Mouse (Mus musculus) myocyte (in vitro differentiated cells): ENCODE results near the gene Rpl36.

Experiments
- CEBPB ChIP-seq: IDR thresholded peaks from 2 replicates; pipeline ENCODE4 v1.6.1; 2011; ENCODE audit warnings: mild to moderate bottlenecking, moderate library complexity; ENCODE audit not compliant: poor library complexity, insufficient read depth, severe bottlenecking
- E2F4 ChIP-seq: IDR thresholded peaks from one replicate; pipeline ENCODE4 v1.6.1; 2011; ENCODE audit warnings: mild to moderate bottlenecking, control low read depth, moderate library complexity; ENCODE audit not compliant: insufficient read depth
- MAX ChIP-seq: IDR thresholded peaks from one replicate; pipeline ENCODE4 v1.6.1; 2011; ENCODE audit warnings: low read depth, mild to moderate bottlenecking, control low read depth
- MYOD1 ChIP-seq, 3 experiments: IDR thresholded peaks; one replicate each; pipeline ENCODE4 v1.6.1; 2011; ENCODE audit warnings: control low read depth in 2 of 3, low read depth in 2 of 3, mild to moderate bottlenecking in 2 of 3, moderate library complexity in 1 of 3; ENCODE audit not compliant: insufficient read length in 2 of 3, control insufficient read depth in 1 of 3
- MYOG ChIP-seq, 3 experiments: IDR thresholded peaks; one replicate each; pipeline ENCODE4 v1.6.1; 2011; ENCODE audit warnings: control low read depth in 2 of 3, low read depth in 2 of 3, mild to moderate bottlenecking in 2 of 3; ENCODE audit not compliant: insufficient read length in 2 of 3, control insufficient read depth in 1 of 3, insufficient read depth in 1 of 3
- POLR2A ChIP-seq: IDR thresholded peaks from one replicate; pipeline ENCODE4 v1.6.1; 2011; ENCODE audit warnings: low read depth, mild to moderate bottlenecking, control low read depth, moderate library complexity; ENCODE audit not compliant: insufficient read length
- REST ChIP-seq: IDR thresholded peaks from one replicate; pipeline ENCODE4 v1.6.1; 2011; ENCODE audit warnings: mild to moderate bottlenecking, control low read depth, moderate library complexity; ENCODE audit not compliant: insufficient read depth, insufficient read length
- SRF ChIP-seq: IDR thresholded peaks from one replicate; pipeline ENCODE4 v1.6.1; 2011; ENCODE audit warnings: low read depth; ENCODE audit not compliant: control insufficient read depth, insufficient read length
- TCF12 ChIP-seq: IDR thresholded peaks from one replicate; pipeline ENCODE4 v1.6.1; 2011; ENCODE audit warnings: mild to moderate bottlenecking, control low read depth; ENCODE audit not compliant: poor library complexity, insufficient read depth, severe bottlenecking
- TCF3 ChIP-seq: IDR thresholded peaks from one replicate; pipeline ENCODE4 v1.6.1; 2011; ENCODE audit warnings: low read depth, control low read depth; ENCODE audit not compliant: insufficient read length
- USF1 ChIP-seq: IDR thresholded peaks from one replicate; pipeline ENCODE4 v1.6.1; 2011; ENCODE audit warnings: low read depth, mild to moderate bottlenecking, control low read depth, moderate library complexity

GRCm38 (mm10) chr17:56588921-56589320 is 24.3 kb upstream of the Rpl36 start:
- TF ChIP-seq POLR2A (no peak), TCF12 (no peak), MYOG (IDR thresholded peaks at IDR 0.05; ENCODE audit: control insufficient read depth in 1 of 3, insufficient read depth in 1 of 3, insufficient read length in 2 of 3, low read depth in 2 of 3) (no peak), USF1 (no peak), E2F4 (no peak), REST (no peak), MAX (no peak), TCF3 (no peak), MYOD1 (IDR thresholded peaks at IDR 0.05; ENCODE audit: control insufficient read depth in 1 of 3, insufficient read length in 2 of 3, low read depth in 2 of 3) (no peak), SRF (no peak), CEBPB (no peak)
